In genomic region chr1:186627451-186627995, GRCm38 (mm10) we compare ENCODE assay signal across 8 mouse cellular contexts.
A peak's percentile ranks its signal among the peaks of the same experiment; 100 is the strongest.
DNase-seq lines count a peak whose midpoint lies in the region; ATAC-seq lines count a peak whose summit lies in the region.

No protein-coding gene starts in this region.

- H3K36me3 ChIP-seq in heart, embryonic 10.5 days = peaks cover 42% of the 10 kb centered on the region; the same call in 1 of the 2 replicates

- H3K4me1 ChIP-seq in heart, embryonic 10.5 days = peaks cover 15% of the 10 kb centered on the region; the same call in 1 of the 2 replicates

- ATAC-seq in erythroid progenitor cell, adult 5-6 weeks (replicated peaks; ENCODE audit: low FRiP score, poor library complexity, severe bottlenecking) = no peak

- 89% methylated on average over 7 of the region's 7 CpGs for WGBS in heart, embryonic 10.5 days

- no peaks in the 10 kb centered on the region for H3K27me3 ChIP-seq in heart, embryonic 10.5 days (ENCODE audit: insufficient read depth, poor library complexity, severe bottlenecking)

- H3K27ac ChIP-seq in heart, embryonic 10.5 days = no peak overlapping the region

- DNase-seq in heart, adult 18-20 months = peak; percentile 83 to 86
- no peak for DNase-seq in heart, embryonic 10.5 days (ENCODE audit: low spot score)
- peak; percentile 64 for DNase-seq in adipocyte (ENCODE audit: low spot score)
- peak; percentile 87 to 93 for DNase-seq in cerebellum, postnatal 10 days
- DNase-seq in layer of hippocampus, postnatal 10 days (ENCODE audit: low spot score in 2 of 2) = peak; percentile 65 to 79
- peak; percentile 77 to 78 for DNase-seq in right cerebral cortex, postnatal 10 days (ENCODE audit: low spot score in 2 of 2)
- DNase-seq in B cell, adult 2 months = no peak

- no peaks in the 10 kb centered on the region for H3K9me3 ChIP-seq in heart, embryonic 10.5 days

- H3K4me3 ChIP-seq in heart, embryonic 10.5 days = no peak overlapping the region

Comparison
In these comparisons a context has a peak if more than half of its experiments do, and no peak if none do; other contexts are left out.
1. DNase-seq: peak in heart, adult 18-20 months (2 of 2), adipocyte (single experiment), cerebellum, postnatal 10 days (2 of 2), layer of hippocampus, postnatal 10 days (2 of 2) and right cerebral cortex, postnatal 10 days (2 of 2); none in heart, embryonic 10.5 days (single experiment) and B cell, adult 2 months (0 of 2).